Mouse (Mus musculus) liver, adult 2 months (tissue): Measurements from ENCODE around the gene 3110001I22Rik. TPM values are rescaled to one million over a fixed set of nuclear protein-coding genes. Genes with fewer than 3 reads are reported as not detected.

Experiments
- DNase-seq: peaks from one replicate; pipeline ENCODE4 v3.0.0-alpha.2; 2011; ENCODE audit warnings: low read depth, low spot score; ENCODE audit errors: extremely low read depth
- H3K27ac ChIP-seq: fragments of 200-500 bp; replicated peaks from 2 replicates; pipeline ENCODE4 v1.5.1; 2012; ENCODE audit warnings: low read depth, mild to moderate bottlenecking, control low read depth, inconsistent platforms, low read length; ENCODE audit not compliant: insufficient read depth
- H3K27me3 ChIP-seq: fragments of 200-500 bp; 2 replicates; pipeline ENCODE4 v1.6.1; 2012; ENCODE audit warnings: mild to moderate bottlenecking, moderate library complexity, low read length, inconsistent platforms; ENCODE audit not compliant: control insufficient read depth, insufficient read depth
- H3K36me3 ChIP-seq: fragments of 200-500 bp; 2 replicates; pipeline ENCODE4 v1.6.1; 2012; ENCODE audit warnings: low read length, inconsistent platforms; ENCODE audit not compliant: control insufficient read depth, insufficient read depth
- H3K4me1 ChIP-seq: fragments of 200-500 bp; 2 replicates; pipeline ENCODE4 v1.6.1; 2011; ENCODE audit warnings: low read length; ENCODE audit not compliant: control insufficient read depth, insufficient read depth
- H3K4me3 ChIP-seq: fragments of 200-500 bp; 2 replicates; pipeline ENCODE4 v1.5.1; 2011; ENCODE audit warnings: low read depth, mild to moderate bottlenecking, control low read depth, low read length, moderate library complexity; ENCODE audit not compliant: insufficient read depth
- H3K79me2 ChIP-seq: fragments of 200-500 bp; 2 replicates; pipeline ENCODE4 v1.6.1; 2012; ENCODE audit warnings: inconsistent platforms, mild to moderate bottlenecking, low read length, moderate library complexity; ENCODE audit not compliant: control insufficient read depth, insufficient read depth
- H3K9ac ChIP-seq: fragments of 200-500 bp; 2 replicates; pipeline ENCODE4 v1.6.1; 2012; ENCODE audit warnings: low read depth, mild to moderate bottlenecking, control low read depth, inconsistent platforms, low read length
- CTCF ChIP-seq: fragments of 200-500 bp; IDR thresholded peaks from 2 replicates; pipeline ENCODE4 v1.5.1; 2011; ENCODE audit warnings: low read depth, low read length, control low read depth
- POLR2A ChIP-seq: fragments of 200-500 bp; IDR thresholded peaks from 2 replicates; pipeline ENCODE4 v1.6.1; 2011; ENCODE audit warnings: low read length, control low read depth; ENCODE audit not compliant: insufficient read depth; ENCODE audit errors: extremely low read depth
- WGBS: fragments of 180-500 bp; shearing (Covaris S2); methylation state at CpG from one replicate; pipeline ENCODE4 v1.1.7; 2018; 5-methylcytosine and 5-hydroxymethylcytosine counted together
- polyA plus RNA-seq: library from polyadenylated mRNA; depleted of rRNA; stranded (reverse); fragments of >200 nt; gene quantifications from 2 replicates; pipeline ENCODE4 v1.2.3, GENCODE M21; 2012
- total RNA-seq: library from RNA; depleted of rRNA; stranded (reverse); fragments of >200 nt; gene quantifications from 2 replicates; pipeline ENCODE4 v1.2.3, GENCODE M21; 2014

3110001I22Rik gene
- total and polyA plus RNA-seq, 2 experiments: 0.66 to 7.9 TPM

DNA sequence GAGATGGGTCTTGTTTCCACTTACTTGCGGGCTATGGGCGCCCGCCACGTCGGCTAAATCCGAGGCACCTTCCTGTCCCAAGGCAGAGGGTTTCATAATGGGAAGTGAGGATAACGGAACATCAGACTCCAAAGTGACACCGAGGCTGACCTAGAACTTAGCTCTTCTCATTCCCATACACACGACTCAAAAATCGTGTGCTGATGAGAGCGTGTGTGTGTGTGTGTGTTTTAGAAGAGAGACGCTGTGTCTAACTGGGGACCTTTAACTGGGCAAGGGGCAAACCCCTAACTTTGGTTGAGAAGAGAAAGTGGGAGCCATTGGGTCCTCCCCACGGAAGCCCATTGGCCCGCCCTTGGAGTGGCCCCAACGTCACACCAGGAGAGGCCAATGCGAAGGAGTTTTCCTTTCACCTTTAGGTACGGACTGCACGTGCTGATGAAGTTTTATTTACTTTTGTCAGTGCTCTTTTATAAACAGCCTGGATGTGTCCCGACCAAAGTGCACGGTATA, 713 bp downstream of the 3110001I22Rik start:
- Histone ChIP-seq H3K27me3 (no peaks in the 10 kb centered on the region), H3K27ac (peak overlapping the region; percentile 94), H3K9ac (peak overlapping the region; percentile 99), H3K79me2 (peaks cover 13% of the 10 kb centered on the region; the same call in 1 of the 2 replicates), H3K4me1 (peaks cover 6% of the 10 kb centered on the region), H3K36me3 (peaks cover 11% of the 10 kb centered on the region), H3K4me3 (peak overlapping the region; percentile 83)
- peak; percentile 93 for DNase-seq
- WGBS: under 1% methylated on average over 20 of the region's 20 CpGs
- TF ChIP-seq CTCF (no peak), POLR2A (no peak)

GRCm38 (mm10) chr16:13673114-13673513, 1.4 kb downstream of the 3110001I22Rik start:
- Histone ChIP-seq H3K4me1 (peaks cover 10% of the 10 kb centered on the region), H3K9ac (no peak overlapping the region), H3K27me3 (no peaks in the 10 kb centered on the region), H3K36me3 (peaks cover 17% of the 10 kb centered on the region), H3K4me3 (0 out of 2 replicates have a peak overlapping the region, but pooled peaks have one; percentile 83), H3K79me2 (peaks cover 13% of the 10 kb centered on the region; the same call in 1 of the 2 replicates), H3K27ac (peak overlapping the region; percentile 45)
- 35% methylated on average over 5 of the region's 5 CpGs for WGBS
- DNase-seq: no peak
- TF ChIP-seq POLR2A (no peak), CTCF (no peak)

- Histone ChIP-seq H3K79me2 (peaks cover 13% of the 10 kb centered on the region; the same call in 1 of the 2 replicates), H3K4me1 (peaks cover 7% of the 10 kb centered on the region), H3K27ac (no peak overlapping the region), H3K9ac (no peak overlapping the region), H3K27me3 (no peaks in the 10 kb centered on the region), H3K4me3 (no peak overlapping the region), H3K36me3 (peaks cover 19% of the 10 kb centered on the region)
- peak; percentile 40 for DNase-seq
- TF ChIP-seq CTCF (no peak), POLR2A (no peak)
- WGBS: 15% methylated on average over 3 of the region's 3 CpGs
These were observed 2.8 kb downstream of the 3110001I22Rik start for GRCm38 (mm10) chr16:13674511-13674910.

GRCm38 (mm10) chr16:13678601-13679319, 7.0 kb downstream of the 3110001I22Rik start:
- Histone ChIP-seq H3K79me2 (peaks cover 18% of the 10 kb centered on the region; the same call in 1 of the 2 replicates), H3K36me3 (peaks cover 25% of the 10 kb centered on the region), H3K4me3 (no peak overlapping the region), H3K27ac (peak overlapping the region; percentile 42; the same call in 1 of the 2 replicates), H3K9ac (no peak overlapping the region), H3K27me3 (no peaks in the 10 kb centered on the region), H3K4me1 (peaks cover 3% of the 10 kb centered on the region; the same call in 1 of the 2 replicates)
- WGBS: 47% methylated on average over 3 of the region's 3 CpGs
- TF ChIP-seq CTCF: no peak
- TF ChIP-seq POLR2A: no peak
- peak; percentile 73 for DNase-seq

DNA sequence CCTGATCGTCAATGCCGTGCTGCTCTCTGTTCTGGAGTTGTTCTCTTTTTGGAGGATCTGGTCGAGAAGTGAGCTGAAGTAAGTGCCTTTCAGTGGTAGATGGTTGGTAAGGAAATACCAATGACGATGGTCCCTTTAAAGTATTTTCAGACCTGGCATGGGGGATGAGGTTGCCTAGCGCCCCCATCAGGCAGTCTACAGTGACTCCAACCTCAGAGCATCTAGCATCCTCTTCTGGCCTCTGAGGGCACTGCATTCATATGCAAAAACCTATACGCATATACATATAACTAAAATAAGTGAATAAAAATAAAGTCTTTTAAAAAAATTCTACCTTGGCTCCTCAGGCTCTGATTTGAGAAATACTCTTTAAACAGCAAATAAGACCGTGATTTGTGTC, 27.3 kb downstream of the 3110001I22Rik start:
- DNase-seq: no peak
- TF ChIP-seq POLR2A: no peak
- TF ChIP-seq CTCF: peak; percentile 63
- no peak overlapping the region for H3K27ac ChIP-seq
- WGBS: 91% methylated on average over 7 of the region's 7 CpGs
- no peak overlapping the region for H3K4me3 ChIP-seq
- no peak overlapping the region for H3K9ac ChIP-seq
- peaks cover 67% of the 10 kb centered on the region for H3K36me3 ChIP-seq
- H3K27me3 ChIP-seq: no peaks in the 10 kb centered on the region
- H3K79me2 ChIP-seq: no peaks in the 10 kb centered on the region
- no peaks in the 10 kb centered on the region for H3K4me1 ChIP-seq

- no peaks in the 10 kb centered on the region for H3K4me1 ChIP-seq
- H3K36me3 ChIP-seq: peaks cover 54% of the 10 kb centered on the region
- WGBS: 89% methylated on average over 7 of the region's 7 CpGs
- DNase-seq: no peak
- H3K9ac ChIP-seq: no peak overlapping the region
- TF ChIP-seq CTCF (no peak), POLR2A (no peak)
- no peaks in the 10 kb centered on the region for H3K79me2 ChIP-seq
- H3K27ac ChIP-seq: no peak overlapping the region
- no peak overlapping the region for H3K4me3 ChIP-seq
- no peaks in the 10 kb centered on the region for H3K27me3 ChIP-seq
These were observed 30.5 kb downstream of the 3110001I22Rik start for GRCm38 (mm10) chr16:13702184-13702583.
